ENCODE assay signal across 10 mouse cellular contexts in the genomic region with DNA sequence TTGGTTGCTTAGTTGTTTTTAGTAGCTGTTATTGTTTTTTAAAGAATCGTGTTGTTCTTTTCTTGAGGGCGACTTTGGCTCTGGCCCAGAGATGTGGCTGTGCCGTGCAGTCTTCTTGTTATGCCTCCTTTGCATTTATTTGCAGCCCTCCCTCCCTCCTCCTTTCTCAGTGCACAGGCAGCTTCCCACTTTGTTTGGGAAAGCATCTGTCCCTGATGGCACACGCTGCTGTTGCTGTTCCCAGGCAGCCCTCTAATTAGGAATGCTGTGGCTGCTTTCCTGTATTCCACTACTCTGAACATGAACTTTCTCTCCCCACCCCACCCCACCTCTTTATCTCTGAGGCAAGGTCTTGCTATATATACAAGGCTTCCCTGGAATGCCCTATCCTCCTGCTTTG. TPM values are rescaled to one million over a fixed set of nuclear protein-coding genes. Genes with fewer than 3 reads are reported as not detected.
DNase-seq lines count a peak whose midpoint lies in the region; ATAC-seq lines count a peak whose summit lies in the region.
"Had no signal": no experiment of that assay in that cellular context is flagged by ENCODE, and none has a peak within 500 bp of the region (broad histone marks: within the 10 kb centered on the region; RNA-seq: fewer than 3 reads in every experiment).

No protein-coding gene starts in this region.

- WGBS in neural tube, embryonic 14.5 days = 17% methylated on average over 4 of the region's 4 CpGs

- H3K4me2 ChIP-seq in neural tube, embryonic 14.5 days (ENCODE audit: low read depth, low read length) = no peak overlapping the region
- H3K4me2 ChIP-seq: liver, embryonic 15.5 days had no signal

- no peaks in the 10 kb centered on the region for H3K9me3 ChIP-seq in neural tube, embryonic 14.5 days (ENCODE audit: control insufficient read depth, low read length)
- H3K9me3 ChIP-seq: liver, embryonic 15.5 days had no signal

- peak; percentile 92 for DNase-seq in brain, adult 2 months (ENCODE audit: low read depth, low spot score)
- peak; percentile 49 to 68 for DNase-seq in frontal cortex, adult 2 months (ENCODE audit: extremely low spot score in 1 of 2, low spot score in 1 of 2)
- DNase-seq in left cerebral cortex, adult 11 months (ENCODE audit: low spot score) = peak; percentile 38
- DNase-seq in B cell, adult 2 months = no peak
- DNase-seq in cerebellum, adult 9-11 months = no peak
- no peak for DNase-seq in adrenal gland, postnatal 36 days
- DNase-seq in urinary bladder, adult 2 months (ENCODE audit: low spot score) = no peak

- H3K36me3 ChIP-seq in neural tube, embryonic 14.5 days (ENCODE audit: control insufficient read depth, insufficient read depth, low read length) = peaks cover 17% of the 10 kb centered on the region
- H3K36me3 ChIP-seq: liver, embryonic 15.5 days had no signal

- H3K9ac ChIP-seq in neural tube, embryonic 14.5 days (replicated peaks; ENCODE audit: low read depth, low read length) = no peak overlapping the region
- H3K9ac ChIP-seq: liver, embryonic 15.5 days had no signal

- no peaks in the 10 kb centered on the region for H3K27me3 ChIP-seq in neural tube, embryonic 14.5 days (ENCODE audit: control insufficient read depth, insufficient read depth, low read length)
- H3K27me3 ChIP-seq: liver, embryonic 15.5 days had no signal

- H3K4me1 ChIP-seq in neural tube, embryonic 14.5 days (ENCODE audit: control insufficient read depth, insufficient read depth, low read length) = peaks cover 13% of the 10 kb centered on the region; the same call in 1 of the 2 replicates
- H3K4me1 ChIP-seq: liver, embryonic 15.5 days had no signal

- peak; percentile 77 for ATAC-seq in neural tube, embryonic 14.5 days (ENCODE audit: low read depth)
- ATAC-seq: intestine, postnatal 0 days had no signal

- H3K27ac ChIP-seq in neural tube, embryonic 14.5 days (ENCODE audit: low read depth, low read length) = peak overlapping the region; percentile 61
- H3K27ac ChIP-seq: liver, embryonic 15.5 days had no signal

- H3K4me3 ChIP-seq in neural tube, embryonic 14.5 days (ENCODE audit: low read depth, low read length) = no peak overlapping the region
- H3K4me3 ChIP-seq: liver, embryonic 15.5 days had no signal

RNA-seq across cellular contexts. Expression of gene Adcyap1r1, which starts 32.4 kb away (rescaled TPM):
- polyA plus RNA-seq in frontal cortex, adult 2 months (2012; rRNA removed) = 119 and 133 TPM in 2 replicates
- polyA plus RNA-seq in neural tube, embryonic 14.5 days (2014; fragmentation: Nextera tagmentation; extraction: Ambion mirVana) = 70.7 and 79.3 TPM in 2 replicates
- 10 to 100 TPM; 23.8 to 35.7 TPM for total RNA-seq in adrenal gland, postnatal 36 days (2021)
- polyA plus RNA-seq in urinary bladder, adult 2 months (2012; rRNA removed) = 5.8 and 8.6 TPM in 2 replicates

Comparison
In these comparisons a context has a peak if more than half of its experiments do, and no peak if none do; other contexts are left out.
1. DNase-seq: peak in brain, adult 2 months (single experiment), frontal cortex, adult 2 months (2 of 2) and left cerebral cortex, adult 11 months (single experiment); none in B cell, adult 2 months (0 of 2), cerebellum, adult 9-11 months (single experiment), adrenal gland, postnatal 36 days (0 of 2) and urinary bladder, adult 2 months (single experiment).